Mouse (Mus musculus) R1 (cell line): Measurements from ENCODE around the gene Plcl1.

Source experiments
- DNase-seq: peaks from one replicate; pipeline ENCODE4 v3.0.0-alpha.2; 2018; ENCODE audit warnings: low read depth, low spot score

The Plcl1 gene

DNA sequence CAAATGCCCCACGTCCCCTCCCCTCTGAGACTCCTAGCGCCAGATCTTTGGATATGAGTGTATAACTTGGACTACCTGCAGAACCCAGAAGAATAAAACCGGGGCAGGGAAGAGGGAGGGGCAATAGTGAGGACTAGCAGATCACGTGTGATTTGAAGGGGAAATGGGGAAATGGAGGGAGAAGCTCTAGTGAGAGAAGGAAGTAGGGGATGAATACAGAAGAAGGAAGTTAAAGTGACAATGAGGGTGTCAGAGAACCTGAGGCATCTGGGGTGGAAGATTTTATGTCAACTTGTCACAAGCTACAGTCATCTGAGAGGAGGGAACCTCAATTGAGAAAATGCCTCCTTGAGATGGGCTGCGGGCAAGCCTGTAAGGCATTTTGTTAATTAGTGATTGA lies 119.4 kb downstream of the Plcl1 start:
- no peak for DNase-seq

DNA sequence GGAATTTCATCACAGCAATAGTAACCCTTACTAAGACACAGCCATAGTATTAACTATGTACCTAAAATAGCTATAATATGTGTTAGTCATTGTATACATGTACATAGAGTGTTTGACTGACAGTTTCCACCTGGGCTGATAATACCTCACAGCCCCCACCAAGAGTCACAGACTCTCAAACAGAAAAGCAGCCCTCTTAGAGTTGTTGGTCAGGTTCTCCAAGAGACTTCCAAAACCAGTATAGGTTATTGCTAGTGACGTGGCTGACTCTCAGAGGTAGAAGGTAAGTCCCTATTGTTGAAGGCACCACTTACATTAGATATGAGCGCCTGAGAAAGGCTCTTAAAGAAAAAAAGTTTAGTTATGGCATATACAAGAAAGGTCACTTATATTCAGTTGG lies 120.0 kb downstream of the Plcl1 start:
- DNase-seq = no peak

DNA sequence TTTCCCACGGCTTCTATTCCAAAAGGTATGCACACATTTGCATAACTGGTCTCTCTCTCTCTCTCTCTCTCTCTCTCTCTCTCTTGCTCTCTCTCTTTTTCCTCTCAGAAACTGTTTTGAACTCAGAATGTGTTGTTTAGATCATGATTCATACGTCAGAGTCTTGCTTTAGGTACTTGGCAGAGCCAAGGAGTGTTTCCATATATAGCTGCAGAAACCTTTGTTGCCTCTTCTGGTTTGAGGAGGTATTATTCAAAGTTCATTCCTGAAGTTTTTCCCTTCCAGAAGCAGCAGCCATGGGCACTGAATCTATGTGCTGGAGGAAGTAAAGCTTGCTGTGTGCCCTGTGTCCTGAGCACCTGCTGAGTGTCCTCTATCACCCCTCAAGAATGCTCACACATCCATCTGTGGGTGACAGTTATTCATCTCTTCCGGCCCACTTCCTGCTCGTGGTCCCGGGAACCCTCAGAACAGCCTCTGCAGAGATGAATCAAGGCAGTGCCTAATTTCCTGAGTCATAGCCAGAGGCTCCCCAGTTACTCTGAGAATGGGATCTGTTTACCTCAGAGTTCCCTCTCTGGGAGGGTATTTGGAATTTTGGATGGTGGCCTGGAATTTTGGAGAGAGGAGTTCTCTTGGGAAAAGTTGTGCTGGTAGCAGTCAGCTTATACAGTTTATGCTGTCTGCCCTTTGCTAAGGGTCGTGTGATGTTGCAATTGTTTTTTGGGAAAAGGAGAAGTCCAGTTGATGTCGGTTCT lies 123.0 kb downstream of the Plcl1 start:
- no peak for DNase-seq

DNA sequence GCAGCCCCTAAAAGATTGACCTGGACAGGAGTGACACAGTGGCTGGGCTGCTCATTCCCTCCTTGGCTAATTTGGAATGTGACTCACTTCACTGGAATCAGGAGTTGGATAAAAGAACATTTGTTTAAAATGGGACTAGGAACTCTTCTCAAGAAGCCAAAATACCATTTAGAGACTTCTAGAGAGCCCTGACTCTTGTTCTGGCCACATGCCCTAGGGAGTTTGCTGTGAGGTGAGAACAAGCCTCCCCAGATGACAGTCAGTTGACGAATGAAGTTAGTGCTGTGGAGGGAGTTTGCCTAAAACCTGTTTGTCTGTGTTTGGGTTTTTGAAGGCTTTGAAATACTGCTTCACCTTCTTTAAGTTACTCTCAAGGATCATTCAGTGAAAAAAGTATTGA lies 128.1 kb downstream of the Plcl1 start:
- DNase-seq = no peak

DNA sequence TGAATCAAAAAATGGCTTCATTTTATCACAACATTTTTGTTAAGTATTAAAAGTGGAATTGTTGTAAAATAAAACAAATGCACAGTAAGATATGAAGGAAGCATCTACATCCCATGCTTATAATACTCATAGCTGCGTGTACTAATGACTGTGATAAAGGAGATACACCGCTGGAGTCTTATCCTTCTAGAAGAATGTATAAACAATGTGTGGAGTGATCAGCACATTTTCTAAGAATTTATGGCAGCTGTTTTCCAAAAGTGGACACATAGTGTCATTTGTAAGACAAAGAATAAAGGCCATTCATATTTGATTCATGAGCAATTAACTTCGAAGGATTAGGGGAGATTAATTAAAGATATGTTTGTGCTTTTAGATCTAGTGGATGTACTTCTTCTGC lies 148.7 kb downstream of the Plcl1 start:
- DNase-seq = no peak

DNA sequence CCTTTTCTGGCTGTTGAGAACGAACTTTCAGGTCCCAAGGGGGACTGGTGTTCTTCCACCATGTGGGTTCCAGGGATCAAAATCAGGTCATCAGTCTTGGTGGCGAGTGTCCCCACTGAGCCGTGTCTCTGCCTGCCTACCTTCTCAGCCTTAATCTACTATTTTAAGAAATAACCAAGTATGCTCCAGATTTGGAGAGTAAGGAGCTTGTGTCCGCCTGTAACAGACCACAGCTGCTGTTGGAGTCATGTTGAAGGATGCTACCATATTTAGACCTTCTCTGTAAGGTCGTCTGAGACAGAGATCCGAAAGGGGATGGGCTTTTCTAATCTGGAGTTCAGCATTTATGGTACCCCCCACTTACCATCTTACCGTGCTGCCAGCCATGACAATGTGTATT lies 152.2 kb downstream of the Plcl1 start:
- DNase-seq = no peak

DNA sequence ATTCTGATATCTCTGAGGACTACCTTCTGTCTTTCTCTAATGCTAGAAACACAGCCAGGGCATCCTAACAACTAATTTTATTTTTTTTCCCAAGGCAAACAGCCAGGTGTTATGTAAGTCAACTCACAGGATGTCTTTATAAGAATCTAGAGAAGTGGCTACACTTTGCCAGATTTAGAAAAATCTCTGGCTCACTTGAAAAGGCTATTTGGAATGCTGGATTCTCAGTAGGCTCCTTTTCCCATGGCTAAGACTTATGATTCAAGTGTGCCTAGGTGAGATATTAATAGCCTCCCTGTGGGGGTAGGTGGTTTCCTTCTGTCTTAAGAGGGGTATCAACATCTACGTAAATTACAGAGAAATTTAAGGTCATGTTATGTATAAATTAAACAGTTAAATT lies 152.7 kb downstream of the Plcl1 start:
- no peak for DNase-seq

DNA sequence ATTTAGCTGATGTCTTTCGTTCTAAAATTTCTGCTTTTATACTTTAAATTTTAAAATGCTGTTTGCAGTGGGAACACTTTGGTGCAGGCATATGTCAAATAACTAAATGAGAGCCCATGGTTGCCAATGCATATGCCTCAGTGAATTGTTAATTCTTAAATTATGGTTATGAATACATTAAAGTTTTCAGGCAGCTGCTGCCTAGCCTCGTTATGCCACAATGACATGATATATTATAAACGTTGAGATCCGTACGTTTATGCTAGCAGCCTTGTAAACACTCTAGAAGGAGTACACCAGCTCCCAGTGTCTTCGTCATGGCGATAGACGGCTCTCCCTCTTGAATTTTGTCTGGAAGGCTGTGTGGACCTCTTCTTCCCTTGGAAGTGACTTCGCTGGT lies 154.3 kb downstream of the Plcl1 start:
- no peak for DNase-seq

DNA sequence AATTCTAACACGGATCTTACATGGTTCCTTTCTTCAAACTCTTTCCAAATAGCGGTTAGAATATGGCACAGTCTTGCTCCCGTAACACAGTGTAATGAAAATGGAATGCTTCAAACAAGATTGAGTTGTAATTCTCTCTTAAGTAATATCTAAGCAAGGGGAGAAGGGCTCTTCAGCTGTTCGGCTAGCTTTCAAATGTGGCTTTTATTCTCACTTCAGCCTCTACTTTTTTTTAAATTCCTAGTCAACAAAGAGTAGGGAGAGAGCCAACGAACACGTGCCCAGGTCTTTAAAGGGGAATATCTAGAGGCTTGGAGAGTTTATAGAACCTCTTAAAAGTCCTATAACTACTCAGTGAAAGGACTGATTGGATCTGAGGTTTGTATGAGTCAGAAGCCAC lies 160.2 kb downstream of the Plcl1 start:
- DNase-seq = no peak

DNA sequence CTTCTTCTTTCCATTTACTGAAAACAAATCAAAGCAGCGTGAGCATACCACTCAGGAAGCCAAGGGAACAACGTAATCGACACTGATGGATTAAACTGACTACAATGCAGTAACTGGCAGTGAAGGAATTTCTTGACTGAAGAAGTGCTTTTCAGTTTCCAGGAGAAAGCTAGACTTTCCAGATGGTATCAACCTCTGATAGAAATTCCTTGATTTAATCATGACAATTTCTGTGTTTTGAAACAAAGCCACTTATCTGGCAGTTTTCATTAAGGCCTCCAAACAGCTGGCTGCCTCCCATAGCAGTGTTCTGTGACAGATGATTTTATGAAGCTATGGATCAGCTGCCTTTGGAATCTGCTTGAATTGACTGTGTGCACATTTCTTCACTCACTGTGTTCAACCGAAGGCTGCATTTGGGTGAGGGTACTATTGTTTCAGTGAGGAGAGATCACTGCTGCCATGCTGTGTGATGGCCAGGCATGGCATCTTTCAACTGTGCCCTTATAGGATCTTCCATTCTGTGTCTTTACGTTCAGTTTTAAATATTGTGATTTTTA lies 162.2 kb downstream of the Plcl1 start:
- no peak for DNase-seq

DNA sequence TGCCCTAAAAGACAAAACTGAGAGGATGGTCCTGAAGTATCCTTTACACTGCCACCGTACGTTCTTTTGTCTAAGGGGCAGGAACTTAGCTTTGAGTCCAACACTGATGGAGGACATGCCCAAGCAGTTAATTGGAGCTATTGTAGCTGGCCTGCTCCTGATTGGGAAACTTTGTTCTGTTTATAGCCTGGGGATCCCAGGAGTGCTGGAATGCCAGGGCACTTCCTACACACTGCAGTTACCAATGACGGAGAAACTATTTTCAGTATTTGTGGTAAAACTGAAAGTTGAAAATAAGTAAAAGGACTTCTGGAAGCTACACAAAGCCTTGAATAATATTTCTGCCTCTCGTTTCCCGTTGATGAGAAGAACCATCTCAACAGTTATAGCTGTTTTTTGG lies 164.5 kb downstream of the Plcl1 start:
- DNase-seq = no peak

DNA sequence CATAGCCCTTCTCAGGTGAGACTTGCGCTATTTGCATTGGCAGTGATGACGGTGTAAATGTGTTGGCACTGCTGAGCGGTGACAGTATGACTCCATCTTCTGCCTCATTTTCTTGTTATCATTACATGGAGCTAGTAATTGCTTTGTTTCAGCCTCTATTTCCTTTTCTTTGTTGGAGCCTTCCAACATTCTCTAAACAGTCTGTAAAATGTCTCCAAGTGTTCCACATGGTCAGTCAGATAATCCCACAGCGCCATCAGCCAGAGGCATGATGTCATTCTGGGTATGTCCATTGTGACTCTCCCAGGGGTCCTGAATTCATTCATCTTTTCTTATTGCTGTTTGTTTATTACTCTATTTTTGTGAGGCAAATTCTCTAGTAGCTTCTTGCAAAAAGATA lies 165.7 kb downstream of the Plcl1 start:
- DNase-seq = no peak

DNA sequence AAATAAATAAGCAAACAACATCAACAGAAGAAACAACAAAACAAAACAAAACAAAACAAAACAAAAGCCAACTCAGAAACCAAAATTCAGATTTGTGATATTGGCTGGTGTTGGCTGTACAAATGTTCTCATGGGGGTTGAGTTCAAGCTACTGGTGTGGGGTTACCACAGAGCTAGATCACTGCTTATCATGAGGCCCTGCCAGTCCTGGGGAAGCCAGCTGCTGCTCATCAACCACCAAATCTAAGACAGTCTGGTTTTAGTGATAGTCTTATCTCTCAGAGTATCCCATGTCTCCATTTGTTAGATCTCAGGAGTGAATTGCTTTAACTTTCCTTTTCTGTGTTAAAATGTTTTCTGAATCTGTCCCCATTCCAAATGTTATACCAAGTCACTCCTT lies 166.5 kb downstream of the Plcl1 start:
- DNase-seq = no peak

DNA sequence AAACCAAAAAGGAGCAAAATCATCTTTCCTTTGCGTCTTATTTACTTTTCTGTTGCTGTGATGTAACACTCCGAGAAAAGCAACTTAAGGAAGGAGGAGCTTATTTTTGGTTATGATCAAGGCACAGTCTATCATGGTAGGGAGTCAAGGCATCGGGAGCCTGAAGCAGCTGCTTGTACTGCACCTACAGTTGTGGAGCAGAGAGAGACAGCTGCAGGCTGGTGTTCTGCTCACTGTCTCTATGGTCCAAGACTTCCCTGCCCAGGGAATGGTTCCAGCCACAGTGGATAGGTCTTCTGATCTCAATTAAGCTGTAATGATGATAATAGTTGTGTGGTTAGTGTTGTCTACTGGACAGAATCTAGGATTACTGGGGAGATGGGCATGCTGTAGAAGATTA lies 166.9 kb downstream of the Plcl1 start:
- DNase-seq = no peak

DNA sequence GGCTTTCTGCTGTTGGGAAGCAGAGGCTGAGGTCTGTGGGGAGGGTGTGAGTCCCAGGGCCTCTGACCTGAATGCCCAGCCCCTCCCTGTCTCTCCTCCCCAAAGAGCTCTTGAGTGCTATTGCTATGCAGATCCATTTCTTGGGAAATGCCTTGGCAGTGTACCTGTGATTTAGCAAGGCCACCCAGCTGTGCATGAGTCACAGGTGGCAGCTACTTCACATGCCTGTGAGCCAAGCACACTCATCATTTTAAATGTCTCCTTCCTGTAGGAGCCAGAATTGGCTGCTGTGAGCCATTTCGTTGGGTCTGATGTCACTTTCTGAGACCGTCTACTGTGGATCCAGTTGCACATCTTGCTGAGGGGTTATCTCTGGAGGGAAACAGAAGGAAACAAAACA lies 170.2 kb downstream of the Plcl1 start:
- peak; percentile 55 for DNase-seq

DNA sequence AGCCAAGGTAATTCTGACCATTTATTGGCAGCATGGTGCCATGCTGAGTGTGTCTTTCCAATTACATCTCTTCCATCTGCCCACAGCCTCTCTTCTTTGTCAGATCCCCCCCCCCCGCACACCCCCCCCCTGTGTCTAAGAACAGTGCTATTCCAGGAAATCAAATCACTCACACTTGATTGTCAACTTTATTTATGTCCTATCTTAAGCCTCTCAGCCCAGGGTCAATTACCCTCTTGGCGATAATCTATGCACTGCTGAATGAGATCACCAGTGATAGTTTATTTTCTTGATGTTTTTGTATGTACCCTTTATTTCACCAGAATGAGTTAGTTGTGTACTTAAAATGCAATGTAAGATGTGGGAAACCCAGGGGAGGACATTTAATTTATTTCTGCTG lies 176.0 kb downstream of the Plcl1 start:
- no peak for DNase-seq

DNA sequence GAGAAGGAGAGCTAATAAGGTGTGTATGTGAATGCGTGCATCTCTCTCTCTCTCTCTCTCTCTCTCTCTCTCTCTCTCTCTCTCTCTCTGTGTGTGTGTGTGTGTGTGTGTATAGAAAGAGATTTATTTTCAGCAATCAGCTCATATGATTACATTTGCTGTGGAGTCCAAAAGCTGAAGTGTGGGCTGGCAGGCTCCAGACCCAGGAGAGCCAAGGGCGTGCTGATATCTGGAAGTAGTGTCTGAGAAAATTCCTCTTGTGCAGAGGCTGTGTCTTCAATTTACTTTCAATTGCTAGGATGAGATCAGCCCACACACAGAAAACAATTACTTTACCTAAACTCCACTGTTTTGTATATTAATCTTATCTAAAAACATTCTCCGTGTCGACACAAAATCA lies 179.7 kb downstream of the Plcl1 start:
- DNase-seq = no peak

DNA sequence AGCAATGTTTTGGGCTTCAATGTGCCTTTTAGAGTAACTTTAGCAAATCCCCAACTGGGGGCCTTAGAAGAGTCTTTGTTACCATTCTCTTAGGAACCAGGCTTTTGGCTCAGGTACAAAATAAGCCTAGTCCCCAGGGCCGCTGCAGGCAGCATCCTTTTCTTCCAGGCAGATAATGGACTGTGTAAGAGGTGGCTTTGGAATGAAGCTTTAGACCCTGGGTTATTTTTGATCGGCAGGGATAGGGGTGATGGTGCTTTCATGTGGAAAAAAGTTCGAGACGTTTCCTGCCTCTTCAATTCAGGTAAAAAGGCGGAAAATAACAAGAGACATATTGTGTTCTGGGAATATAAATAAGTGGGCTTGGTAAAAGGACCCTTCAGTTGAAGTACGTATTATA lies 182.4 kb downstream of the Plcl1 start:
- DNase-seq = no peak

DNA sequence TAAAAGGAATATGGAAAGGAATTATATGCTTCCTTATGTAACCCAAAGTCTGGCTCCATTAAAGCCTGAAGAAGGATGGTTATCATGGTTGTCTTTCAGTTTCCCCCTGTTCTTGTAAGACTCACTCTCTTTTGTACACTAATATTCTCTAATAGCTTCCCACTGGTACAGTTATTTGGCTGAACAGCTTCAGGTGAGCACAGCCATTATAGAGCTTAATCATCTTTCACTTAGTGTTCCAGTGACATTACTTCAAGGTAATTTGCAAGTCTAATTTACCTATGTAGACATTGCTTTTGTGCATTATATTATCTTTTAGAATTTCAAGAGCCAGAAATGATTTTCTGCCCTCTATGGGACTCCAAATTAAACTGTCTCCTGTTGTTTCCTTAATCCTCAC lies 184.3 kb downstream of the Plcl1 start:
- DNase-seq = no peak

DNA sequence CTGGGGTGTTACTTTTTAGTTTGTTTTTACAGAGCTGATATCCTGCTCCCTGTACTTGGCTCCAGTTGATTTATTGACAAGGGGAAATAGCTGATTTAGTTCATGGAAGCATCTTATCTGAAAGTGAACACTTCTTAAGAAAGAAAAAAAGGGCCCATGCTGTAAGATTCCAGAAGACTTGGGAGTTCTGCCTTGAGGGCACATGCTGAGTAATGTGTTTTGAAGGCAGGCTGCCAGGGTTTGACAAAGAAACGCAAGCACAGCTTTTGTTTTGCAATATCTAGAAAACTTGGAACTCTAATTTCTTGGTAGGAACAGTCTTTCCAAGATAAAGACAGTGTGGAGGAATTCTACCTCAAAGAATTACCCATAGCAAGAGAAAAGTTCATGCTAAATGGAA lies 194.8 kb downstream of the Plcl1 start:
- no peak for DNase-seq

DNA sequence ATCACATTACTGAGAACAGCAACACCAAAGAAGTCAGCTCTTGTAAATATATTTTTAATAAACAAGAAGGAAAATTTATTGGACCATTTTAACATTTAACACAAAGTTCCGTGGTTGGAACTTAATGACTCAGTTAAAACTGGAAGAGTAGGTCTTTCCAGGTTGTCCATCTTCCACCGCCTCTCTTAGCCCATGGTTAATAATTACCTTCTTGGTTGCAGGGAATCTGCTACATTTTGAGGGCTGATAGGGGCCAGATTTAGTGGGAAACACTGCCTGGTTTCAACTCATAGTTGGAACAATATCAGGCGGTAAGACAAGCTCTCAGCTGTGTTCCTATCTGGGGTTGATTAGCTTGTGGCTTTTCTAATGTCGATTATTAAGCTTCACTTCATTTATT lies 198.9 kb downstream of the Plcl1 start:
- no peak for DNase-seq

DNA sequence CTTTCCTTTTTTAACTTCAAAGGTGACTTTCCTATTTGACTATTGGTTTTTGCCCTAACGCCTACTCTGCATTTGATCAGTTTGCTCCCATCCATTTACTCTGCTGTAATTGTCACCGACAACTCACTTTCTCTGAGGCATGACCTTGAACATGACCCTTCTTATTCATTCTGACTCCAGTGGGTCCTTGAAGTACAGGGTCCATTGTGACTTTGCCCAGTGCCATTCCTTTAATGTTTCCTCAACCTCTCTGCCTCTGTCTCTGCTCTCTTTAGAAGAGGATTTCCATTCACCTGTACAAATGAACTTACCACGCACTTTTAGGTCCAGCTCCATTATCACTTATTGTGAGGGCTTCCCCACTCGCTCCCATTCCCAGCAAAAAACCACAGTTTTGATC lies 199.7 kb downstream of the Plcl1 start:
- DNase-seq = no peak

DNA sequence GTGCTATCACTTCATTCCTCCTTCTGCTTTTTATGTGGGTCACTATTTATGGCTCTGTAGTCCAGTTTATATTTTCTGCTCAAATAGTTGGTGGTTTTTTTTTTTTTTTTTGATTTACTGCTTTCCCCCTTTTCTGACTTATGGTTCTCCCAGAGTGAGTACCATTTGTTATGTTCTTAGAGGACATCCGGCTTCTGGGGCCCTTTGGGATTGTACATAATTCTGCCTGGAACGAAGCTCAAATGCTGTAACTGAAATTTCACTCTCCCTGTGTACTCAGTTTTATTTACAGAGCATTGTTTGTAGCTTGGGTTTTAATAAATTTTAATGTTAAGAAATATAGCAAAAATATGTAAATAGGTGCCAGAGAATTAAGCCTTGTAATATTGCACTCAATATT lies 200.2 kb downstream of the Plcl1 start:
- no peak for DNase-seq

DNA sequence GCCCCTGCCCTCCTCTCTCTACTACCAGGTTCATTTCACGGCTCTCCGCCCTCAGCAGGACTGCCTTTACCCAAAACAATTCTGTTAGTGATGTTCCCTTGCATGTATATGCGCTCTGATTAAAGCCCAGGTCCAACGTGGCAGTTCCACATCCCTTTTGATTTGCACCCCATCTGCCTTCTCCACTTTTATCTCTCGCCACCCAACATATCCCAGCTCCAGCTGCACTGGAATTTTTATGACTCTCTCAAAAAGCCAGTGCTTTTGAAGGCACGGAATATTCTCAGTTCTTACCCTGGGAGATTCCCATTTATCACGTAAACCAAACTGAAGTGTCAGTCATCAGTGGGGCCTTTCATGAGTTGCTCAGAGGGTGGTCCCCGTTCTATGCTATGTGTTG lies 200.7 kb downstream of the Plcl1 start:
- DNase-seq = no peak
